Mouse (Mus musculus): Measurements from ENCODE around the gene Cops7a.
A peak's percentile ranks its signal among the peaks of the same experiment; 100 is the strongest.

Gene Cops7a

GRCm38 (mm10) chr6:124965088-124965719, at the start of gene Cops7a:
Gene Cops7a (minus strand): TSS chr6:124965538.
- DNase-seq (ENCODE audit: low spot score in 2 of 2): peak; percentile 96 to 97

GRCm38 (mm10) chr6:125009181-125010073, 44.1 kb upstream of the Cops7a start:
- peak; percentile 56 to 60 for DNase-seq (ENCODE audit: low spot score in 2 of 2)

- DNase-seq (ENCODE audit: low spot score in 2 of 2): no peak
These were observed 43.6 kb upstream of the Cops7a start, which contains the start of gene Zfp384 for GRCm38 (mm10) chr6:125009129-125009180. Gene Zfp384 (plus strand): TSS chr6:125009145.

- peak; percentile 98 to 99 for DNase-seq (ENCODE audit: low spot score in 2 of 2)
These were observed 43.3 kb upstream of the Cops7a start for GRCm38 (mm10) chr6:125008586-125009128.

GRCm38 (mm10) chr6:125008060-125008459, 42.7 kb upstream of the Cops7a start:
- no peak for DNase-seq (ENCODE audit: low spot score in 2 of 2)

GRCm38 (mm10) chr6:125005086-125005485, 39.7 kb upstream of the Cops7a start:
- no peak for DNase-seq (ENCODE audit: low spot score in 2 of 2)

GRCm38 (mm10) chr6:125003706-125004105, 38.4 kb upstream of the Cops7a start:
- no peak for DNase-seq (ENCODE audit: low spot score in 2 of 2)

GRCm38 (mm10) chr6:124999546-124999945, 34.2 kb upstream of the Cops7a start:
- no peak for DNase-seq (ENCODE audit: low spot score in 2 of 2)

- DNase-seq (ENCODE audit: low spot score in 2 of 2): no peak
These were observed 33.8 kb upstream of the Cops7a start for GRCm38 (mm10) chr6:124999091-124999490.

GRCm38 (mm10) chr6:124998066-124998465, 32.7 kb upstream of the Cops7a start:
- peak; percentile 65 to 78 for DNase-seq (ENCODE audit: low spot score in 2 of 2)

- DNase-seq (ENCODE audit: low spot score in 2 of 2): peak; percentile 78 to 82
These were observed 31.5 kb upstream of the Cops7a start, which contains the start of gene Pianp for GRCm38 (mm10) chr6:124996551-124997501. Gene Pianp (plus strand): TSS chr6:124996694.

GRCm38 (mm10) chr6:124995831-124996403, 30.6 kb upstream of the Cops7a start:
- DNase-seq (ENCODE audit: low spot score in 2 of 2): peak in 1 of 2 experiments; percentile 40

- no peak for DNase-seq (ENCODE audit: low spot score in 2 of 2)
These were observed 29.9 kb upstream of the Cops7a start for GRCm38 (mm10) chr6:124995246-124995645.

- no peak for DNase-seq (ENCODE audit: low spot score in 2 of 2)
These were observed 28.5 kb upstream of the Cops7a start for GRCm38 (mm10) chr6:124993876-124994275.

GRCm38 (mm10) chr6:124993365-124993764, 28.0 kb upstream of the Cops7a start:
- DNase-seq (ENCODE audit: low spot score in 2 of 2): no peak

GRCm38 (mm10) chr6:124992241-124992640, 26.9 kb upstream of the Cops7a start:
- DNase-seq (ENCODE audit: low spot score in 2 of 2): no peak

GRCm38 (mm10) chr6:124967766-124968165, 2.4 kb upstream of the Cops7a start:
- DNase-seq (ENCODE audit: low spot score in 2 of 2): peak in 1 of 2 experiments; percentile 40

GRCm38 (mm10) chr6:124966466-124967118, 1.3 kb upstream of the Cops7a start:
- no peak for DNase-seq (ENCODE audit: low spot score in 2 of 2)

GRCm38 (mm10) chr6:124965747-124966146, 409 bp upstream of the Cops7a start:
- no peak for DNase-seq (ENCODE audit: low spot score in 2 of 2)

GRCm38 (mm10) chr6:124964638-124965037, 700 bp downstream of the Cops7a start:
- DNase-seq (ENCODE audit: low spot score in 2 of 2): peak in 1 of 2 experiments; percentile 5

GRCm38 (mm10) chr6:124961021-124961420, 4.3 kb downstream of the Cops7a start:
- DNase-seq (ENCODE audit: low spot score in 2 of 2): no peak
